Mouse (Mus musculus) heart, postnatal 0 days (tissue): ENCODE measurements around the gene Dpyd. TPM values are rescaled to one million over a fixed set of nuclear protein-coding genes. Genes with fewer than 3 reads are reported as not detected.

Experiments used
- ATAC-seq: fragments of 200-750 bp; cut with Nextera tagmentation; 2 replicates; pipeline ENCODE4 v1.8.0; 2017; ENCODE audit warnings: low read depth, moderate number of reproducible peaks, moderate library complexity; ENCODE audit not compliant: insufficient read depth
- DNase-seq: peaks from one replicate; pipeline ENCODE4 v3.0.0-alpha.2; 2016; ENCODE audit warnings: low spot score
- H3K27ac ChIP-seq: fragments of 300-500 bp; sonication (generic); 2 replicates; pipeline ENCODE4 v1.5.1; 2014; ENCODE audit warnings: low read depth, mild to moderate bottlenecking
- H3K27me3 ChIP-seq: fragments of 300-500 bp; sonication (generic); 2 replicates; pipeline ENCODE4 v1.6.1; 2014; ENCODE audit warnings: low read length, mixed read lengths; ENCODE audit not compliant: control insufficient read depth, insufficient read depth
- H3K36me3 ChIP-seq: fragments of 300-500 bp; sonication (generic); replicated peaks from 2 replicates; pipeline ENCODE4 v1.6.1; 2014; ENCODE audit warnings: low read length, mixed read lengths; ENCODE audit not compliant: control insufficient read depth, insufficient read depth
- H3K4me1 ChIP-seq: fragments of 300-500 bp; sonication (generic); 2 replicates; pipeline ENCODE4 v1.6.1; 2014; ENCODE audit warnings: antibody characterized with exemption; ENCODE audit not compliant: control insufficient read depth, insufficient read depth
- H3K4me2 ChIP-seq: fragments of 300-500 bp; sonication (generic); 2 replicates; pipeline ENCODE4 v1.6.1; 2014; ENCODE audit warnings: low read depth, mild to moderate bottlenecking, low read length, moderate library complexity
- H3K4me3 ChIP-seq: fragments of 300-500 bp; sonication (generic); 2 replicates; pipeline ENCODE4 v1.5.1; 2014; ENCODE audit warnings: low read depth, low read length
- H3K9ac ChIP-seq: fragments of 300-500 bp; sonication (generic); replicated peaks from 2 replicates; pipeline ENCODE4 v1.6.1; 2014; ENCODE audit warnings: low read depth, low read length, mixed read lengths
- H3K9me3 ChIP-seq: fragments of 300-500 bp; sonication (generic); replicated peaks from 2 replicates; pipeline ENCODE4 v1.6.1; 2016; ENCODE audit warnings: low read length; ENCODE audit not compliant: control insufficient read depth
- CTCF ChIP-seq: IDR thresholded peaks from 2 replicates; pipeline ENCODE4 v1.5.1; 2016; ENCODE audit warnings: antibody characterized with exemption, control low read depth, low read depth
- EP300 ChIP-seq: IDR thresholded peaks from 2 replicates; pipeline ENCODE4 v1.6.1; 2016; ENCODE audit warnings: antibody characterized with exemption, low read depth
- WGBS: fragments of 180-500 bp; shearing (Covaris S2); extraction: QIAGEN DNeasy Blood & Tissue Kit; methylation state at CpG from one replicate; pipeline ENCODE4 v1.1.7; 2014; 5-methylcytosine and 5-hydroxymethylcytosine counted together
- polyA plus RNA-seq: library from polyadenylated mRNA; unstranded; fragments of >200 nt; fragmentation: Nextera tagmentation; extraction: Ambion mirVana; gene quantifications from 2 replicates; pipeline ENCODE4 v1.2.1, GENCODE M21; 2015
- total RNA-seq: library from RNA; depleted of rRNA; stranded (reverse); fragments of >200 nt; gene quantifications from 2 replicates; pipeline ENCODE4 v1.2.3, GENCODE M21; 2014; ENCODE audit warnings: low replicate concordance

The Dpyd gene
- total and polyA plus RNA-seq, 2 experiments from 2014 or later, result 2.8 to 3.1 TPM

- Histone ChIP-seq H3K9me3 (no peaks in the 10 kb centered on the region), H3K9ac (no peak overlapping the region), H3K4me2 (no peak overlapping the region), H3K27me3 (no peaks in the 10 kb centered on the region), H3K4me1 (no peaks in the 10 kb centered on the region), H3K4me3 (no peak overlapping the region), H3K36me3 (no peaks in the 10 kb centered on the region), H3K27ac (no peak overlapping the region)
- WGBS, result 88% methylated on average over 10 of the region's 10 CpGs
- no peak for DNase-seq
- TF ChIP-seq CTCF (no peak), EP300 (no peak)
- no peak for ATAC-seq
Observed at GRCm38 (mm10) chr3:118646024-118646570, 84.2 kb downstream of the Dpyd start.

DNA sequence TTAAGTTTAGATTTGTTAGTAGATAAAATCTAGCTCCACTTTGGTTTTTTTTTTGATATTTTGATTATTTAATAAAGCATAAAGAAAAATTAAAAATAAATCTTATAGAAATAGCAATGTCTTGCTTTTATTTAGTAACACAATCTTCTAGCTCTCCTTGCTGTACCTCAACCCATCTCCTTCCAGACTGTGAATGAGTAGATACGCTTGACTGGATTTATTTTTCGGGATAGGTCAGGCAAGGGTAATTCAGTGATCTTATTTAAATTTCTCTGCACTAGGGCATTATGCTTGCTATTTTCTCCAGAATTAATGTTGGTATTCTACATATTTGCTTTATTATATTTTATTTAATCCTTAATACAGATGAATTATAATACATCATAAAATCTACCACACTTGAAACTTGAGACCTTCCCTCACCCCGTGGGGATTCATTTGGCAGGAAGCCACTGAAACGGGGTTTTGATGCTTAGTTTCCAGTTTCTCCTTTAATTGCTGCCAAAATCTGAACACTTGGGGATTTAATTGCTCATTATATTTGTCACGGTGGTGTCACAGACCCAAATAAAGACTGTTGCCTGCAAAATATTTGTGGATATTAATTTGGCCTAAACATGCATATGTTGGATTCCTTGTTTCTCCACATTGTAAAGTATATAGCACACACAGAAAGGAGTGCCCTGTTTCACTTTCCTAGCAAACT, 102.2 kb downstream of the Dpyd start:
- DNase-seq, result no peak
- WGBS, result 67% methylated on average over 5 of the region's 5 CpGs

DNA sequence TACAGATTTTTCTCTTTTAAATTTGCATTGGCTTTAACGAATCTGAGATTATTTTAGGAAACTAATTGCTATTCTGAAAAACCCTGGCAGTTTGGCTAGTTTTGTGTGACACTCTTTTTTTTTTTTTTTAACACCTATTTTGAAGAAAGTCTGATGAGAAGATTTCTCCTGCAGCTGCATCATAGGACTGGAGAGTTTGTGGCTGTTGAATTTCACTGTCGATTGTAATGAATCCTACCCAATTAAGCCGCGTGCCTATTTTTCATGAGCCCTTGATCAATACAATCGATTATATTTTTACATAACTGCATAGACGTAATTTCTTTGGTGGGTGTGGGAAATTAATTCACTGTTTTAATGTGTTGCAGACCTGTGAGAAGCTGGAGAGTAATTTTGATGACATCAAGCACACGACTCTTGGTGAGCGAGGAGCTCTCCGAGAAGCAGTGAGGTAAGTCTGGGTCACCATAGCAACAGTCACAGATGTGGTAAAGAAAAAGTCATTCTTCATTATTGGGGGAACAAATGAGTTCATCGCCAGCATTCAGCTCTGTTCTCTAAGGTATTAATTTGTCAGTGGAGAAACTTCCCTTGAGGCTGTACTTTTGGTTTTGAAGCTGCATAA, 112.3 kb downstream of the Dpyd start:
- Histone ChIP-seq H3K4me2 (no peak overlapping the region), H3K36me3 (no peaks in the 10 kb centered on the region), H3K9me3 (no peaks in the 10 kb centered on the region), H3K27ac (no peak overlapping the region), H3K4me1 (no peaks in the 10 kb centered on the region), H3K27me3 (no peaks in the 10 kb centered on the region), H3K4me3 (no peak overlapping the region), H3K9ac (no peak overlapping the region)
- ATAC-seq, result no peak
- no peak for DNase-seq
- TF ChIP-seq EP300 (no peak), CTCF (no peak)
- 70% methylated on average over 10 of the region's 10 CpGs for WGBS

More for the DNA sequence above, 102.2 kb downstream of the Dpyd start:
- no peak overlapping the region for H3K4me3 ChIP-seq
- no peaks in the 10 kb centered on the region for H3K27me3 ChIP-seq
- no peaks in the 10 kb centered on the region for H3K36me3 ChIP-seq
- no peak overlapping the region for H3K9ac ChIP-seq
- no peak overlapping the region for H3K27ac ChIP-seq
- ATAC-seq, result no peak
- no peaks in the 10 kb centered on the region for H3K4me1 ChIP-seq
- TF ChIP-seq CTCF (no peak), EP300 (no peak)
- H3K4me2 ChIP-seq, result no peak overlapping the region
- H3K9me3 ChIP-seq, result no peaks in the 10 kb centered on the region

DNA sequence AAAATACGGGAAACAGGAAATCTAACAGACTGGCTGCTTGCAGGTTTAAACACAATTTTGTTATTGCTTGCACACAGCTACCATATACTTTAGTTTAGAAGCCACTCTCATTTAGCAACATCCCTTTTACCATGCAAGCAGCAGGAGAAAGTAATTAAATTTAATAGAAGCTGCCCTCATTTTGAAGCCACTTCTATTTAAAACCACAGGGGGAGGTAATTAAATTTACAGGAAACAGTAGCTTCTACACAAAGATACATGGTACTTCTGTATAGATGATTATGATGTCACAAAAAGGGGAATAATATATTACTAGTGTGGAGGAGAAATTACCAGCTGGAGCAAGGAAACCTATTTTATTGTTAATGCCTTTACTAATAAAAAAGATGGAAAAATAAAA, 113.5 kb downstream of the Dpyd start:
- H3K4me1 ChIP-seq, result no peaks in the 10 kb centered on the region
- no peak overlapping the region for H3K9ac ChIP-seq
- ATAC-seq (no peak), DNase-seq (no peak)
- no peak for TF ChIP-seq CTCF
- no peak for TF ChIP-seq EP300
- no peak overlapping the region for H3K4me2 ChIP-seq
- H3K36me3 ChIP-seq, result no peaks in the 10 kb centered on the region
- H3K27me3 ChIP-seq, result no peaks in the 10 kb centered on the region
- H3K9me3 ChIP-seq, result no peaks in the 10 kb centered on the region
- H3K4me3 ChIP-seq, result no peak overlapping the region
- H3K27ac ChIP-seq, result no peak overlapping the region
- 46% methylated on average over 1 of the region's 1 CpGs for WGBS

DNA sequence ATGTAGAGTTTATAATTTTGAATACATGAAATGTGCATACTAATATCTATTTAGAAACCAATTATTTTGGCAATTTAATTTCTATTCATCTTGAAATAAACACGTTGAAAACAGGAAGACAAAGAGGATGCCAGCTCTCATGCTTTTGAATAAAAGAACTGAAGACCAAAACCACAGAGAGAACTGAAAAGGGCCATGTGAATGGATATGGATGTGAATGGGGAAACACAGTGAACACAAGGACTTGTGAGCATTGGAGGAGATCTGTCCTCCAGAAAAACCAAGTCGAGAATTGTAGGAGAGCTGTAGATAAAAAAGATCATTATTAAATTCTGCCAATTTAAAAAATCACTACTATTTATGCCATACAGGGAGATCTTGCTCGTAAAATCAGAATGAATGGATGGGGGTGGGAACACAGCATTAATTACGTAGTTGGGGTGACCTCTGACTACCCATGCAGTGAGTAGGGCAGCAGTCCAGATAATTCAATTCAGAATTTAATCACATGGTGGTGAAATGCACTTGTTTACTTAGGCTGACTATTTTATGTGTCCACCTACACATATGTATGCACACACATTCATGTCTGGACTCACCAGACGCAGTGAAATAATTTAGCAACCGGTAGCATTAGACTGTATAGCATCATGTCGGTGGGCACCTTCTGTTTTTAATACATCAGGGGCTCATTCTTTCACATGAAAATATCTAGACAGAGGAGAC, 114.3 kb downstream of the Dpyd start:
- H3K4me2 ChIP-seq, result no peak overlapping the region
- no peaks in the 10 kb centered on the region for H3K4me1 ChIP-seq
- no peak overlapping the region for H3K9ac ChIP-seq
- 66% methylated on average over 7 of the region's 7 CpGs for WGBS
- no peak overlapping the region for H3K4me3 ChIP-seq
- DNase-seq, result no peak
- ATAC-seq, result no peak
- no peak for TF ChIP-seq EP300
- no peak for TF ChIP-seq CTCF
- no peaks in the 10 kb centered on the region for H3K9me3 ChIP-seq
- no peaks in the 10 kb centered on the region for H3K27me3 ChIP-seq
- H3K27ac ChIP-seq, result no peak overlapping the region
- H3K36me3 ChIP-seq, result no peaks in the 10 kb centered on the region
